Mouse (Mus musculus) inflammation-experienced regulatory T-cells, adult 16 weeks (primary cell): ENCODE results near the gene Tcstv1. TPM values are rescaled to one million over a fixed set of nuclear protein-coding genes. Genes with fewer than 3 reads are reported as not detected.

Experiments used
- polyA plus RNA-seq: library from polyadenylated mRNA; unstranded; fragments of 100-300 nt; shearing (Covaris generic); gene quantifications from one replicate; pipeline ENCODE4 v1.2.1, GENCODE M21; 2017

The Tcstv1 gene
- not detected for polyA plus RNA-seq

GRCm38 (mm10) chr13:119894685-119895084, at the start of gene Tcstv1:
Gene Tcstv1, minus strand, starts transcription at chr13:119894785.

GRCm38 (mm10) chr13:119929172-119929571, 34.6 kb upstream of the Tcstv1 start, which contains the start of gene Gm21761:
Gene Gm21761, minus strand, starts transcription at chr13:119929272.

Other genes with a start within 250 kb of the Tcstv1 start
- 47.3 TPM for gene Hmgcs1, start 204.4 kb downstream of the Tcstv1 start, polyA plus RNA-seq
- 0.29 TPM for gene Nim1k, start 138.9 kb downstream of the Tcstv1 start, polyA plus RNA-seq
- gene Zfp131, start 103.9 kb downstream of the Tcstv1 start, polyA plus RNA-seq, result 26.0 TPM
- not detected for gene AF067063, start 64.6 kb downstream of the Tcstv1 start, polyA plus RNA-seq
- gene D13Ertd608e, start 58.8 kb downstream of the Tcstv1 start, polyA plus RNA-seq, result not detected
- not detected for gene Gm21761, start 34.5 kb upstream of the Tcstv1 start, polyA plus RNA-seq
- gene B020031M17Rik, start 56.0 kb upstream of the Tcstv1 start, polyA plus RNA-seq, result not detected
- gene Gm36079, start 132.2 kb upstream of the Tcstv1 start, polyA plus RNA-seq, result not detected
- not detected for gene Gm21188, start 157.4 kb upstream of the Tcstv1 start, polyA plus RNA-seq
- gene Gm20767, start 245.5 kb upstream of the Tcstv1 start, polyA plus RNA-seq, result not detected